Mouse (Mus musculus): ENCODE data around the gene D430041D05Rik. TPM values are rescaled to one million over a fixed set of nuclear protein-coding genes. Genes with fewer than 3 reads are reported as not detected.
"Not testable (repeated sequence)": the region's sequence is repeated elsewhere in the genome, so short reads cannot be mapped to it uniquely, and the experiment has no call there.

The D430041D05Rik gene
- polyA plus RNA-seq, 1 experiment from 2014 or later = 0.06 TPM

- no peak for DNase-seq (ENCODE audit: low spot score)
- Histone ChIP-seq H3K4me1 (replicated peaks; ENCODE audit: control insufficient read depth, insufficient read depth) (0 out of 2 replicates have a peak, but pooled peaks cover 6% of the 10 kb centered on the region), H3K9ac (ENCODE audit: low read length) (no peak overlapping the region), H3K27me3 (ENCODE audit: control insufficient read depth, insufficient read depth, low read length) (no peaks in the 10 kb centered on the region), H3K9me3 (ENCODE audit: control insufficient read depth, low read length) (no peaks in the 10 kb centered on the region), H3K36me3 (ENCODE audit: control insufficient read depth, insufficient read depth, low read length) (no peaks in the 10 kb centered on the region), H3K4me3 (ENCODE audit: low read depth, low read length) (no peak overlapping the region), H3K27ac (replicated peaks) (no peak overlapping the region), H3K4me2 (replicated peaks; ENCODE audit: low read depth) (no peak overlapping the region)
- 40% methylated on average over 3 of the region's 3 CpGs for WGBS
- no peak for TF ChIP-seq EP300 (optimal IDR thresholded peaks at IDR 0.05)
- TF ChIP-seq CTCF (IDR thresholded peaks at IDR 0.05; ENCODE audit: low read depth) = no peak
- peak; percentile 36; the same call in 1 of the 2 replicates for ATAC-seq (ENCODE audit: low FRiP score, low TSS enrichment)
Observed at GRCm38 (mm10) chr2:104098529-104099230, 312.1 kb downstream of the D430041D05Rik start.

GRCm38 (mm10) chr2:104097396-104097795 is 313.4 kb downstream of the D430041D05Rik start:
- WGBS = 91% methylated on average over 4 of the region's 4 CpGs

GRCm38 (mm10) chr2:104096796-104097195 is 314.0 kb downstream of the D430041D05Rik start:
- H3K27me3 ChIP-seq (ENCODE audit: control insufficient read depth, insufficient read depth, low read length); H3K36me3 ChIP-seq (ENCODE audit: control insufficient read depth, insufficient read depth, low read length); ATAC-seq (ENCODE audit: low FRiP score, low TSS enrichment); H3K4me3 ChIP-seq (ENCODE audit: low read depth, low read length); H3K9me3 ChIP-seq (ENCODE audit: control insufficient read depth, low read length); H3K27ac ChIP-seq (replicated peaks); H3K4me1 ChIP-seq (replicated peaks; ENCODE audit: control insufficient read depth, insufficient read depth); H3K9ac ChIP-seq (ENCODE audit: low read length); DNase-seq (ENCODE audit: low spot score): not testable (repeated sequence)
- peak overlapping the region; percentile 76 for H3K4me2 ChIP-seq (replicated peaks; ENCODE audit: low read depth)
- WGBS = 59% methylated on average over 1 of the region's 1 CpGs

More at GRCm38 (mm10) chr2:104097396-104097795, 313.4 kb downstream of the D430041D05Rik start:
- not testable (repeated sequence) for H3K27me3 ChIP-seq (ENCODE audit: control insufficient read depth, insufficient read depth, low read length); H3K9ac ChIP-seq (ENCODE audit: low read length); DNase-seq (ENCODE audit: low spot score); H3K9me3 ChIP-seq (ENCODE audit: control insufficient read depth, low read length); H3K36me3 ChIP-seq (ENCODE audit: control insufficient read depth, insufficient read depth, low read length); H3K4me3 ChIP-seq (ENCODE audit: low read depth, low read length); H3K27ac ChIP-seq (replicated peaks); H3K4me1 ChIP-seq (replicated peaks; ENCODE audit: control insufficient read depth, insufficient read depth); H3K4me2 ChIP-seq (replicated peaks; ENCODE audit: low read depth); ATAC-seq (ENCODE audit: low FRiP score, low TSS enrichment)

- peak overlapping the region; percentile 90 for H3K27ac ChIP-seq (replicated peaks)
- H3K9me3 ChIP-seq (ENCODE audit: control insufficient read depth, low read length) = no peaks in the 10 kb centered on the region
- H3K27me3 ChIP-seq (ENCODE audit: control insufficient read depth, insufficient read depth, low read length) = no peaks in the 10 kb centered on the region
- H3K4me2 ChIP-seq (replicated peaks; ENCODE audit: low read depth) = peak overlapping the region; percentile 76
- H3K4me1 ChIP-seq (replicated peaks; ENCODE audit: control insufficient read depth, insufficient read depth) = 0 out of 2 replicates have a peak, but pooled peaks cover 6% of the 10 kb centered on the region
- H3K36me3 ChIP-seq (ENCODE audit: control insufficient read depth, insufficient read depth, low read length) = no peaks in the 10 kb centered on the region
- no peak for DNase-seq (ENCODE audit: low spot score)
- TF ChIP-seq CTCF (IDR thresholded peaks at IDR 0.05; ENCODE audit: low read depth) = no peak
- TF ChIP-seq EP300 (optimal IDR thresholded peaks at IDR 0.05) = no peak
- no peak for ATAC-seq (ENCODE audit: low FRiP score, low TSS enrichment)
- peak overlapping the region; percentile 70 for H3K9ac ChIP-seq (ENCODE audit: low read length)
- WGBS = 30% methylated on average over 10 of the region's 10 CpGs
- peak overlapping the region; percentile 50 for H3K4me3 ChIP-seq (ENCODE audit: low read depth, low read length)
Observed at GRCm38 (mm10) chr2:104096256-104096655, 314.6 kb downstream of the D430041D05Rik start.

- H3K36me3 ChIP-seq (ENCODE audit: control insufficient read depth, insufficient read depth, low read length) = no peaks in the 10 kb centered on the region
- peak within 1 kb of the TSS; percentile 50 for H3K4me3 ChIP-seq (ENCODE audit: low read depth, low read length)
- peak; percentile 91 for DNase-seq (ENCODE audit: low spot score)
- no peaks in the 10 kb centered on the region for H3K9me3 ChIP-seq (ENCODE audit: control insufficient read depth, low read length)
- peak within 1 kb of the TSS; percentile 76 for H3K4me2 ChIP-seq (replicated peaks; ENCODE audit: low read depth)
- ATAC-seq (ENCODE audit: low FRiP score, low TSS enrichment) = peak; percentile 95
- H3K27ac ChIP-seq (replicated peaks) = peak within 1 kb of the TSS; percentile 90
- 0 out of 2 replicates have a peak, but pooled peaks cover 6% of the 10 kb centered on the region for H3K4me1 ChIP-seq (replicated peaks; ENCODE audit: control insufficient read depth, insufficient read depth)
- TF ChIP-seq EP300 (optimal IDR thresholded peaks at IDR 0.05) = no peak
- 0 out of 2 replicates have a peak, but pooled peaks have one; percentile 9 for TF ChIP-seq CTCF (IDR thresholded peaks at IDR 0.05; ENCODE audit: low read depth)
- peak within 1 kb of the TSS; percentile 70 for H3K9ac ChIP-seq (ENCODE audit: low read length)
- 5% methylated on average over 15 of the region's 15 CpGs for WGBS
- H3K27me3 ChIP-seq (ENCODE audit: control insufficient read depth, insufficient read depth, low read length) = no peaks in the 10 kb centered on the region
Observed at GRCm38 (mm10) chr2:104095741-104096213, 315.0 kb downstream of the D430041D05Rik start, which contains the start of gene Cd59a. Gene Cd59a (plus strand): TSS chr2:104095801.

GRCm38 (mm10) chr2:104093305-104093704 is 317.5 kb downstream of the D430041D05Rik start:
- no peak for ATAC-seq (ENCODE audit: low FRiP score, low TSS enrichment)
- Histone ChIP-seq H3K4me2 (replicated peaks; ENCODE audit: low read depth) (no peak overlapping the region), H3K4me3 (ENCODE audit: low read depth, low read length) (no peak overlapping the region), H3K27ac (replicated peaks) (no peak overlapping the region), H3K9ac (ENCODE audit: low read length) (no peak overlapping the region), H3K4me1 (replicated peaks; ENCODE audit: control insufficient read depth, insufficient read depth) (0 out of 2 replicates have a peak, but pooled peaks cover 2% of the 10 kb centered on the region), H3K9me3 (ENCODE audit: control insufficient read depth, low read length) (no peaks in the 10 kb centered on the region), H3K36me3 (ENCODE audit: control insufficient read depth, insufficient read depth, low read length) (no peaks in the 10 kb centered on the region), H3K27me3 (ENCODE audit: control insufficient read depth, insufficient read depth, low read length) (no peaks in the 10 kb centered on the region)
- 66% methylated on average over 2 of the region's 2 CpGs for WGBS
- DNase-seq (ENCODE audit: low spot score) = no peak
- TF ChIP-seq EP300 (optimal IDR thresholded peaks at IDR 0.05) = no peak
- no peak for TF ChIP-seq CTCF (IDR thresholded peaks at IDR 0.05; ENCODE audit: low read depth)

MicroRNAs encoded within 50 kb of the gene (microRNA counts, 519-probe panel; counts per million panel counts)
- microRNA mmu-miR-1902 = 3,745 counts per million, percentile 23 among the panel's probes with 10 or more counts

Small RNAs within 50 kb of the gene (microRNA-seq; reads per million reads assigned to microRNA genes)
- gene Mir1902 = not detected

Other genes with a start within 250 kb of the D430041D05Rik start
- gene Hipk3, start 83.4 kb upstream of the D430041D05Rik start, polyA plus RNA-seq (2015; fragmentation: Nextera tagmentation; extraction: Ambion mirVana) = 8.8 and 9.8 TPM in 2 replicates
- 32.9 and 33.4 TPM in 2 replicates for gene Cstf3, start 179.5 kb upstream of the D430041D05Rik start, polyA plus RNA-seq (2015; fragmentation: Nextera tagmentation; extraction: Ambion mirVana)